In genomic region chr2:181052171-181052570, GRCm38 (mm10) we compare ENCODE assay signal across 20 mouse cellular contexts. TPM values are rescaled to one million over a fixed set of nuclear protein-coding genes. Genes with fewer than 3 reads are reported as not detected.
A peak's percentile ranks its signal among the peaks of the same experiment; 100 is the strongest.
DNase-seq lines count a peak whose midpoint lies in the region; ATAC-seq lines count a peak whose summit lies in the region.
"Had no signal": no experiment of that assay in that cellular context is flagged by ENCODE, and none has a peak within 500 bp of the region (broad histone marks: within the 10 kb centered on the region; RNA-seq: fewer than 3 reads in every experiment).

No protein-coding gene starts in this region.

- no peak for ATAC-seq in hindbrain, embryonic 14.5 days (ENCODE audit: low FRiP score)
- ATAC-seq: forebrain, embryonic 13.5 days; forebrain, postnatal 0 days; intestine, embryonic 16.5 days had no signal

- 91% methylated on average over 1 of the region's 1 CpGs for WGBS in hindbrain, embryonic 14.5 days

- no peaks in the 10 kb centered on the region for H3K36me3 ChIP-seq in hindbrain, embryonic 14.5 days (replicated peaks; ENCODE audit: control insufficient read depth, insufficient read depth)
- H3K36me3 ChIP-seq: embryonic facial prominence, embryonic 10.5 days; heart, embryonic 12.5 days; hindbrain, embryonic 10.5 days; hindbrain, embryonic 15.5 days had no signal

- H3K4me1 ChIP-seq in hindbrain, embryonic 14.5 days (replicated peaks; ENCODE audit: control insufficient read depth, insufficient read depth, low read length), result peaks cover 10% of the 10 kb centered on the region

- H3K27ac ChIP-seq in hindbrain, embryonic 14.5 days, result no peak overlapping the region
- H3K27ac ChIP-seq: embryonic facial prominence, embryonic 10.5 days; forebrain, embryonic 13.5 days; hindbrain, embryonic 10.5 days; hindbrain, embryonic 15.5 days had no signal

- peak; percentile 81 for DNase-seq in brain, adult 2 months (ENCODE audit: low read depth, low spot score)
- peak; percentile 61 to 66 for DNase-seq in cerebellum, adult 18-20 months
- peak; percentile 74 for DNase-seq in cerebellum, adult 9-11 months
- DNase-seq in cerebellum, postnatal 36 days, result peak; percentile 53 to 58
- DNase-seq in hindbrain, embryonic 14.5 days (ENCODE audit: low spot score), result no peak
- DNase-seq in layer of hippocampus, adult 8-10 months (ENCODE audit: low spot score in 2 of 2), result no peak
- no peak for DNase-seq in right cerebral cortex, postnatal 25 days
- DNase-seq: adrenal gland, postnatal 10 days; forebrain, postnatal 0 days; gastrocnemius, postnatal 14 days had no signal

- no peak overlapping the region for H3K4me3 ChIP-seq in hindbrain, embryonic 14.5 days (replicated peaks; ENCODE audit: low read length)
- H3K4me3 ChIP-seq: embryonic facial prominence, embryonic 10.5 days; forebrain, embryonic 13.5 days; heart, embryonic 12.5 days; hindbrain, embryonic 10.5 days; hindbrain, embryonic 15.5 days had no signal

- H3K9ac ChIP-seq in hindbrain, embryonic 14.5 days, result no peak overlapping the region
- H3K9ac ChIP-seq: forebrain, embryonic 13.5 days; forebrain, postnatal 0 days; heart, embryonic 12.5 days; hindbrain, embryonic 15.5 days had no signal

- H3K4me2 ChIP-seq in hindbrain, embryonic 14.5 days (replicated peaks), result no peak overlapping the region
- H3K4me2 ChIP-seq: forebrain, embryonic 13.5 days; heart, embryonic 12.5 days; hindbrain, embryonic 15.5 days had no signal

- H3K27me3 ChIP-seq in hindbrain, embryonic 14.5 days (ENCODE audit: control insufficient read depth, insufficient read depth, low read length), result no peaks in the 10 kb centered on the region
- H3K27me3 ChIP-seq: forebrain, embryonic 13.5 days; hindbrain, embryonic 15.5 days had no signal

- H3K9me3 ChIP-seq in hindbrain, embryonic 14.5 days (ENCODE audit: control insufficient read depth, low read length), result no peaks in the 10 kb centered on the region
- H3K9me3 ChIP-seq: embryonic facial prominence, embryonic 10.5 days; forebrain, embryonic 13.5 days; heart, embryonic 12.5 days; hindbrain, embryonic 10.5 days; hindbrain, embryonic 15.5 days had no signal

RNA-seq across cellular contexts. Expression of gene Chrna4, which starts 8.8 kb away (rescaled TPM):
- 50.6 and 59.1 TPM in 2 replicates for polyA plus RNA-seq in hindbrain, embryonic 14.5 days (2014; fragmentation: Nextera tagmentation; extraction: Ambion mirVana)
- total RNA-seq in layer of hippocampus, adult 8-10 months (2022), result 10 to 100 TPM; 21.1 to 28.4 (median 23.8) TPM
- total RNA-seq: granulocyte monocyte progenitor cell, adult 5-6 weeks; heart, adult 8-10 months; heart, postnatal 25 days had no signal
- polyA plus RNA-seq: C2C12 had no signal

Comparison
In these comparisons a context has a peak if more than half of its experiments do, and no peak if none do; other contexts are left out.
1. DNase-seq: peak in brain, adult 2 months (single experiment), cerebellum, adult 18-20 months (2 of 2), cerebellum, adult 9-11 months (single experiment) and cerebellum, postnatal 36 days (2 of 2); none in hindbrain, embryonic 14.5 days (single experiment), layer of hippocampus, adult 8-10 months (0 of 2) and right cerebral cortex, postnatal 25 days (single experiment).